Mouse (Mus musculus) brown adipose tissue, adult 24 weeks (tissue): ENCODE measurements around the gene Nudt17. TPM values are rescaled to one million over a fixed set of nuclear protein-coding genes. Genes with fewer than 3 reads are reported as not detected.

Source experiments
- H3K27ac ChIP-seq: fragments of 200-500 bp; replicated peaks from 2 replicates; pipeline ENCODE4 v1.5.1; 2012; ENCODE audit warnings: low read depth, mild to moderate bottlenecking, low read length
- H3K4me1 ChIP-seq: fragments of 200-500 bp; 2 replicates; pipeline ENCODE4 v1.6.1; 2012; ENCODE audit warnings: low read length, mixed read lengths; ENCODE audit not compliant: control insufficient read depth, insufficient read depth, insufficient read length
- H3K4me3 ChIP-seq: fragments of 200-500 bp; 2 replicates; pipeline ENCODE4 v1.5.1; 2012; ENCODE audit warnings: low read depth, mild to moderate bottlenecking, low read length, moderate library complexity; ENCODE audit not compliant: insufficient read depth
- polyA plus RNA-seq: library from polyadenylated mRNA; stranded (reverse); fragments of >200 nt; gene quantifications from 2 replicates; pipeline ENCODE4 v1.2.4, GENCODE M21; 2012; ENCODE audit not compliant: missing spikeins, insufficient read depth, insufficient read length

Gene Nudt17
- polyA plus RNA-seq, 1 experiment = 4.4 TPM

GRCm38 (mm10) chr3:96727343-96727827 is 19.0 kb upstream of the Nudt17 start, which contains the start of the genes Polr3c and Rnf115:
TSS of gene Polr3c (minus strand) at chr3:96727628.
TSS of gene Rnf115 (plus strand) at chr3:96727664.
- Histone ChIP-seq H3K4me3 (peak within 1 kb of the TSS; percentile 92), H3K4me1 (peaks cover 9% of the 10 kb centered on the region), H3K27ac (peak within 1 kb of the TSS; percentile 83)

- no peaks in the 10 kb centered on the region for H3K4me1 ChIP-seq
- no peak overlapping the region for H3K27ac ChIP-seq
- H3K4me3 ChIP-seq = no peak overlapping the region
Measured at GRCm38 (mm10) chr3:96719173-96719572, 10.8 kb upstream of the Nudt17 start.

- Histone ChIP-seq H3K4me1 (no peaks in the 10 kb centered on the region), H3K27ac (peak overlapping the region; percentile 38; the same call in 1 of the 2 replicates)
Measured at GRCm38 (mm10) chr3:96715854-96716253, 7.5 kb upstream of the Nudt17 start.

GRCm38 (mm10) chr3:96714286-96714685 is 5.9 kb upstream of the Nudt17 start:
- Histone ChIP-seq H3K27ac (no peak overlapping the region), H3K4me1 (no peaks in the 10 kb centered on the region), H3K4me3 (no peak overlapping the region)

More at GRCm38 (mm10) chr3:96715854-96716253, 7.5 kb upstream of the Nudt17 start:
- no peak overlapping the region for H3K4me3 ChIP-seq

- H3K27ac ChIP-seq = no peak overlapping the region
- H3K4me1 ChIP-seq = no peaks in the 10 kb centered on the region
- H3K4me3 ChIP-seq = no peak overlapping the region
Measured at GRCm38 (mm10) chr3:96708684-96709064, 312 bp upstream of the Nudt17 start.

GRCm38 (mm10) chr3:96706984-96707383 is 1.4 kb downstream of the Nudt17 start:
- H3K4me3 ChIP-seq = no peak overlapping the region
- no peak overlapping the region for H3K27ac ChIP-seq

GRCm38 (mm10) chr3:96706217-96706616 is 2.1 kb downstream of the Nudt17 start:
- no peak overlapping the region for H3K4me3 ChIP-seq
- H3K4me1 ChIP-seq = no peaks in the 10 kb centered on the region
- no peak overlapping the region for H3K27ac ChIP-seq

More at GRCm38 (mm10) chr3:96706984-96707383, 1.4 kb downstream of the Nudt17 start:
- H3K4me1 ChIP-seq = no peaks in the 10 kb centered on the region

- no peak overlapping the region for H3K27ac ChIP-seq
- H3K4me3 ChIP-seq = no peak overlapping the region
- H3K4me1 ChIP-seq = no peaks in the 10 kb centered on the region
Measured at GRCm38 (mm10) chr3:96704778-96705177, 3.6 kb downstream of the Nudt17 start.

GRCm38 (mm10) chr3:96701003-96701402 is 7.4 kb downstream of the Nudt17 start:
- Histone ChIP-seq H3K27ac (no peak overlapping the region), H3K4me3 (no peak overlapping the region), H3K4me1 (no peaks in the 10 kb centered on the region)

- no peak overlapping the region for H3K4me3 ChIP-seq
- no peak overlapping the region for H3K27ac ChIP-seq
- H3K4me1 ChIP-seq = no peaks in the 10 kb centered on the region
Measured at GRCm38 (mm10) chr3:96700376-96700775, 8.0 kb downstream of the Nudt17 start.

GRCm38 (mm10) chr3:96698993-96699690 is 9.2 kb downstream of the Nudt17 start:
- no peaks in the 10 kb centered on the region for H3K4me1 ChIP-seq
- no peak overlapping the region for H3K4me3 ChIP-seq
- no peak overlapping the region for H3K27ac ChIP-seq

GRCm38 (mm10) chr3:96696766-96697732 is 11.3 kb downstream of the Nudt17 start:
- Histone ChIP-seq H3K27ac (peak overlapping the region; percentile 61), H3K4me3 (peak overlapping the region; percentile 95), H3K4me1 (no peaks in the 10 kb centered on the region)

- Histone ChIP-seq H3K4me3 (peak within 1 kb of the TSS; percentile 95), H3K4me1 (no peaks in the 10 kb centered on the region), H3K27ac (peak within 1 kb of the TSS; percentile 61)
Measured at GRCm38 (mm10) chr3:96696198-96696765, 12.1 kb downstream of the Nudt17 start, which contains the start of gene Pias3. TSS of gene Pias3 (plus strand) at chr3:96696384.

GRCm38 (mm10) chr3:96693579-96693978 is 14.8 kb downstream of the Nudt17 start:
- Histone ChIP-seq H3K4me1 (no peaks in the 10 kb centered on the region), H3K4me3 (no peak overlapping the region), H3K27ac (no peak overlapping the region)

GRCm38 (mm10) chr3:96692506-96692905 is 15.9 kb downstream of the Nudt17 start:
- no peak overlapping the region for H3K27ac ChIP-seq
- H3K4me3 ChIP-seq = no peak overlapping the region
- H3K4me1 ChIP-seq = no peaks in the 10 kb centered on the region
